Mouse (Mus musculus): ENCODE measurements around the gene Chchd10. TPM values are rescaled to one million over a fixed set of nuclear protein-coding genes. Genes with fewer than 3 reads are reported as not detected.

Chchd10 gene
- total RNA-seq, 2 experiments from 2014 or later = 185 to 218 TPM

- no peak for DNase-seq (ENCODE audit: low spot score in 2 of 2)
Observed at GRCm38 (mm10) chr10:75948079-75948478, 15.1 kb downstream of the Chchd10 start.

- no peak for DNase-seq (ENCODE audit: low spot score in 2 of 2)
Observed at GRCm38 (mm10) chr10:75949053-75950045, 16.4 kb downstream of the Chchd10 start.

- no peak for DNase-seq (ENCODE audit: low spot score in 2 of 2)
Observed at GRCm38 (mm10) chr10:75950791-75951210, 17.9 kb downstream of the Chchd10 start.

- DNase-seq (ENCODE audit: low spot score in 2 of 2) = peak; percentile 32 to 57
Observed at GRCm38 (mm10) chr10:75951424-75952050, 18.6 kb downstream of the Chchd10 start.

- DNase-seq (ENCODE audit: low spot score in 2 of 2) = no peak
Observed at GRCm38 (mm10) chr10:75954381-75954811, 21.5 kb downstream of the Chchd10 start, which contains the start of gene Gm5134. Gene Gm5134 (plus strand): TSS chr10:75954514.

- no peak for DNase-seq (ENCODE audit: low spot score in 2 of 2)
Observed at GRCm38 (mm10) chr10:75973846-75974245, 40.9 kb downstream of the Chchd10 start.

GRCm38 (mm10) chr10:75975216-75975615, 42.3 kb downstream of the Chchd10 start:
- no peak for DNase-seq (ENCODE audit: low spot score in 2 of 2)

GRCm38 (mm10) chr10:75978119-75978834, 45.3 kb downstream of the Chchd10 start:
- no peak for DNase-seq (ENCODE audit: low spot score in 2 of 2)

- no peak for DNase-seq (ENCODE audit: low spot score in 2 of 2)
Observed at GRCm38 (mm10) chr10:75978835-75979157, 45.9 kb downstream of the Chchd10 start.

- DNase-seq (ENCODE audit: low spot score in 2 of 2) = no peak
Observed at GRCm38 (mm10) chr10:75979432-75979831, 46.5 kb downstream of the Chchd10 start.

Other genes starting within 250 kb of the Chchd10 start
- gene Cabin1, start 168.8 kb upstream of the Chchd10 start, total RNA-seq (2021) = 10 to 100 TPM; 72.5 to 96.4 TPM
- gene Ddt, start 159.7 kb upstream of the Chchd10 start, total RNA-seq (2021) = 10 to 100 TPM; 34.4 to 34.8 TPM
- gene Gm20441, start 152.2 kb upstream of the Chchd10 start, total RNA-seq (2021) = not detected
- gene Gstt3, start 151.7 kb upstream of the Chchd10 start, total RNA-seq (2021) = under 1 TPM; 0.96 to 0.98 TPM
- gene Gstt1, start 134.5 kb upstream of the Chchd10 start, total RNA-seq (2021) = 1 to 10 TPM; 2.8 to 5.2 TPM
- not detected for gene Gstt4, start 110.6 kb upstream of the Chchd10 start, total RNA-seq (2021)
- gene Gstt2, start 95.7 kb upstream of the Chchd10 start, total RNA-seq (2021) = 1 to 10 TPM; 5.0 to 6.1 TPM
- 100 to 1,000 TPM; 674 to 738 TPM for gene Mif, start 72.9 kb upstream of the Chchd10 start, total RNA-seq (2021)
- gene Derl3, start 39.7 kb upstream of the Chchd10 start, total RNA-seq (2021) = 1 to 10 TPM in 1 of 2 experiments, not detected in 1; 1.7 TPM
- gene Smarcb1, start 11.5 kb upstream of the Chchd10 start, total RNA-seq (2021) = 10 to 100 TPM; 99.2 to 99.3 TPM
- 1 to 10 TPM; 2.0 to 4.1 TPM for gene Mmp11, start 3.4 kb downstream of the Chchd10 start, total RNA-seq (2021)
- under 1 TPM; 0.71 to 0.83 TPM for gene Gm867, start 7.5 kb downstream of the Chchd10 start, total RNA-seq (2021)
- gene Vpreb3, start 9.9 kb downstream of the Chchd10 start, total RNA-seq (2021) = not detected
- gene Gm5134, start 21.4 kb downstream of the Chchd10 start, total RNA-seq (2021) = not detected
- 10 to 100 TPM in 1 of 2 experiments, 1 to 10 TPM in 1; 9.1 to 11.2 TPM for gene Zfp280b, start 99.5 kb downstream of the Chchd10 start, total RNA-seq (2021)
- gene Slc5a4b, start 177.8 kb downstream of the Chchd10 start, total RNA-seq (2021) = under 1 TPM in 1 of 2 experiments, not detected in 1; 0.09 TPM
- gene Slc5a4a, start 214.3 kb downstream of the Chchd10 start, total RNA-seq (2021) = not detected